Mouse (Mus musculus): ENCODE measurements around the gene Esp6.
"Not testable (repeated sequence)": the region's sequence is repeated elsewhere in the genome, so short reads cannot be mapped to it uniquely, and the experiment has no call there.

Esp6 gene

DNA sequence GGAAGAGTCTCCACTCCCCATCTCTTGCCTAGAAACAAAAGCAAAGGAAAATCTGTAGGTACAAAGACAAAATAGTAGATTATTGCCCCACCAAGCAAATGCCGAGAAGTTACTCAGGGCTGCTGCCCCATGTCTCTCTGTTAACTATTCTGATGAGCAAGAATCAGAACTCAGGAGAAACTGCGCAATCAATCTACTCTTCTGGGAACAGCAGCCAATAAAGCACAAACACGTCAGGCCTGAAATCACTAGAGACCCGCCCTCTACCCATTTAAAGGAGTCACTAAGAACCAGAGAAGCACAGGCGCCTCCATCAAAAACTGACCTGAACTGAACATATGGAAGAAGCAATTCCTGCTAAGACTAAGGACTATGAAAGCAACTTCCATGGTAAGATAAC is at the start of gene Esp6:
Esp6 (plus strand) TSS at position 301 of the 400 bp plus-strand sequence.
- DNase-seq (ENCODE audit: low spot score) = no peak

DNA sequence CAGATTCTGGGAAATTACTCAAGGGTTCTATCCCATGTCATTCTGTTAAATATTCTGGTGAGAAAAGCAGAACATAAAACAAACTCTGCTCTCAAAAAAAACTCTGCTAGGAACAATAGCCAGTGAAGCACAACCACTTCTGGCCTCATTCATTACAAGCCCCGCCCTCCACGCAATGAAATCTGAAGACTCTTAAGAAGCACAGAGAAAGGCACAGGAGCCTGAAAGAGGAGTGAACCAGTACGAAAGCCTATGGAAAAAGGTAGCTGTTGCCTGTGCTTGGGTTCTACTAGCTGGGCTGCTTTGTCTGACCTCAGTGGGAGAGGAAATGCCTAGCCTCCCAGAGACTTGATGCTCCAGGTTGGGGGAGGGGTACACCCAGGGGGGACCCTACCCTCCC is 41.5 kb upstream of the Esp6 start, which contains the start of gene Esp8:
Esp8 (plus strand) TSS at position 205 of the 400 bp plus-strand sequence.
- DNase-seq (ENCODE audit: low spot score) = no peak

DNA sequence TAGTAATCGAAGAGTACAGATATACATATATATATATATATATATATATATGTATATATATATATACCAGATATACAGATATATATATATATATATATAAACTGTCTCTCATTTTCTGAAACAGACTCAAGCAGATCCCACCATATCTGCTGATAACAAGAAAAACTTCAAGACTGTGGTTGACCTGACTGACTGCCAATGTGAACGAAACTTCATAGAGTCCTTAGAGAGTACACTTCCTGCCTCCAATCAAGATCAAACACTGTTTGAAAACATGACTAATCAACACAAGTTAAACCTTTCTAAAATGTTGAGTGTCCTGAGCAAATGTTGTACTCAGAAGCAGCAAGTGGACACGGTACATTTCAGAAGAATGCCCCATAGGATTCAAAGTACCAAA is 31.5 kb upstream of the Esp6 start:
- no peak for DNase-seq (ENCODE audit: low spot score)

DNA sequence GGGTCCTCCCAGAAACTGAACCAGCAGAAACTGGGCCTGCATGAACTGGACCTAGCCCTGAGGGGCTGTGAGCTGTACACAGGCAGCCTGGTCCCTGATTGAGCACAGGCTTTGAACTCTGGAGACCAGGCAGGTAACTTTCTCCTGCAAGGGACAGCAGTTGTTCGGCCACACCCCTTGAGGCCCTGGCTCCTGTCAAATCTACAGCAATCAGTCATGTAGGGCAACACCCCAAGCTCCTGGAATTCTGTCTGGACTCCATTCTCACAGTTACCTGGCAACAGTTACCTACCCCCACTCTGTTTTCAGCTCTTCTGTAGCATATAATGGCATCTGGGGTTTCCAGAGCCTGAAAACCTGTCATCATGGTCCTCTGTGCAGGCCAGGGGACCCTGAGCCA is 30.2 kb upstream of the Esp6 start:
- no peak for DNase-seq (ENCODE audit: low spot score)

DNA sequence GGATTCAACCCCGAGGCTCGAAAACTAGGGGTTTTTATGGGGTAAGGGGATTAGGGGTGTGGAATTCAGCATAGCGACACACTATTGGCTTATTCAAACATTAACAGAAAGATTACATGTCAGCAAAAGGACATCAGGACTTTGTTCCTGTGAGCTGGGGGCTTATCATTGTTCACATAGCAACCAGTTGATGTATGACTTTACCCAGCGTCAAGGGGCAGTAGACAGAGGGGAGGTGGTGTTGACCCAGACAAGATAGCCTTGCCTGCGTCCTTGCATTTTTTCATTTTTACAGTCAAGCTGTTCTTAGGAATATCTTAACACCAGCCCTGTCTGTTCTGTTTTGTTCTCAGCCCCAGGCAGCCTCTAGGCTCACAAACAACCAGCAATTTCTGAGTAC is 14.3 kb upstream of the Esp6 start:
- DNase-seq (ENCODE audit: low spot score) = not testable (repeated sequence)

DNA sequence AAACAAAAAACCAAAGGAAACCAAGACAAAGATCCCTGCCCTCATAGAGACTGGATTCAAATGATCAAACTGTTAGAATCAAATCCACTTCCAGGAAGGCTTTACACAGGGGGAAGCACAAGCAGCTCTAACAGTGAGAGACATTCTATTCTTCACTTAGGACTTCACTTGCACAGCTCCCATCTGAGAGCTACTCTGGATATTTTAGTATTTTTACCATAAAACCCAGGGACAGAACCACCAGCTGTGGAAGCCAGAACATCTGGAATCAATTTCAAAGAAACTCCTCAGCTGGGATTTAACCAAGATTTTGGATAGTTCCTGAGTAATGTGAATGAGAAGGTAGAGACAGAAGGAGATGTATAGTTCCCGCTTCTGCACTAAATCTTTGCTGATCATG is 7.8 kb upstream of the Esp6 start:
- DNase-seq (ENCODE audit: low spot score) = no peak

DNA sequence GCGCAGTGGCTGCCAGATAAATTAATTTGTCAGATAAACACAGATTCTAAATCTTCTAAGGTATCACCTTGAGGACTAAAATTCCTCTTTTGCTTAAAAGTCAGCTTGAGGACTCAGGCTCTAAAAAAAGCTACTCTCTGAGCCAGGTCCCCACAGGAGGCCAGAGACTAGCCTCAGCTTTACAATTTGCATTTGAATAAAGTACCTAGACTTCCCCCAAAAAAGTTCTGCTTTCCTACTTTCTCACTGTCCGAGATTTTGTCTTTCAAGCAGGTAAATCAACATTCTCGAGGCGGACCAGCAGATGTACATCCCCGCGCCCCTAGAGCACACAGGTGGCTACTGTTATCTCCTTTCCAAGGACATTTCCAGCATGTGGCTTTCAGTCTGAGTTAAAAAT is 22.6 kb downstream of the Esp6 start:
- not testable (repeated sequence) for DNase-seq (ENCODE audit: low spot score)

DNA sequence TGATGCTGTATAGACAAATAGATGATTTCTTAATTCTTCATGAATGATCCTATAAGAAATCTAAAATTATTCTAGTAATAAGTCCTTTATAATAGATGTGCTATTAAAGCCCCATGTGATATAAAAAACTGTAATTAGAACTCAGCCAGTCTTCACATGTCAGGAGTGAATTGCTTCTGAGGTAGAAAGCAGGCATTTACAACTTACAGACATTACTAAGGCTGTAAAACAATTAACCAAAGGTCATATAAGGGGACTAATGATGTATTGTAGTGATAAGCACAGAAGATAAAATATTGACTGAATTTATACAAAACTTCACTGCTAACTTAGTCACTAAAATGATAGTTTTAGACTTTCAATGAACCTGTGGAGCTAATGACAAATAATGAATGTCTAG is 30.0 kb downstream of the Esp6 start:
- DNase-seq (ENCODE audit: low spot score) = no peak

DNA sequence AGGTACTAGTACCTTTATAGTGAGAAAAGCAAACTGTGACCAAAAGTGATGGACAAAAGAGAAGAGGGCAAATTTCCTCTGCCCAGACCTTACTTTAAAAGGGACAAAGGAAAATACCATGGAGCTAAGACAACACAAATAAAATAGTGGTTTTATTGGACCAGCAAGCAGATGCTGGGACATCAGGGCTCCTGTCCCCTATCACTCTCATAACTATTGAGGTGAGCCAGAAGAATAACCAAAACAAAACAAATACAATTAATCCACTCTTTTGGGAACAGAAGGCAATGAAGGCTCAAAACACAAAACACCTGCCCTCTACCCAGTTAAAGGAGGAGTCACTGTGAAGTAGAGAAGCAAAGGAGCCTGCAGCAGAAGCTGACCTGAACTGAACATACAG is 37.0 kb downstream of the Esp6 start, which contains the start of gene Esp4:
Esp4 (plus strand) TSS at position 301 of the 400 bp plus-strand sequence.
- no peak for DNase-seq (ENCODE audit: low spot score)
